In the genomic region with DNA sequence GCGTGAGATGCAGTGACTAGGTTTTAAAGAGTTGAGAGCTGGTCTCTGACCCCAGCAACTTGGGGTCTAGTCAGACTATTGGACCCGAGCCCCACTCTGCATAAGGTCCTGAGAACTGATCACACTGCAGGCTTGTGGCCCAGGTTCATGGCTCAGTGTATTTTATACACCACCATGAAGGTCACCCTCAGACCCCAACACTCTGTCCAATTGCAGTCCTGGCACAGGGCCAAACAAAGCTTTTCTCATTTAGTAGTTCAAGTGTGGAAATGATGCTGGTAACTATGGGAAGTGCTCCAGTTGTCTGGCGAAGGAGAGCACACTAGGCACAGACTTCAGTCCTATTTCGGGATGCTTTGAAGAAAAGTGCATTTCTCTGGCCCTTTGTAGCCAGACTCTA, we compare ENCODE assay signal across 14 mouse cellular contexts.
A peak's percentile ranks its signal among the peaks of the same experiment; 100 is the strongest.
DNase-seq lines count a peak whose midpoint lies in the region; ATAC-seq lines count a peak whose summit lies in the region.
"Had no signal": no experiment of that assay in that cellular context is flagged by ENCODE, and none has a peak within 500 bp of the region (broad histone marks: within the 10 kb centered on the region; RNA-seq: fewer than 3 reads in every experiment).

No protein-coding gene starts in this region.

- H3K4me2 ChIP-seq in intestine, embryonic 14.5 days (ENCODE audit: low read length) = no peak overlapping the region
- H3K4me2 ChIP-seq in intestine, embryonic 15.5 days (replicated peaks) = no peak overlapping the region
- H3K4me2 ChIP-seq in midbrain, embryonic 16.5 days (ENCODE audit: low read length) = no peak overlapping the region
- H3K4me2 ChIP-seq: embryonic facial prominence, embryonic 15.5 days; limb, embryonic 12.5 days had no signal

- no peaks in the 10 kb centered on the region for H3K9me3 ChIP-seq in heart, embryonic 10.5 days
- H3K9me3 ChIP-seq in intestine, embryonic 14.5 days (ENCODE audit: control insufficient read depth, low read length) = no peaks in the 10 kb centered on the region
- no peaks in the 10 kb centered on the region for H3K9me3 ChIP-seq in intestine, embryonic 15.5 days
- H3K9me3 ChIP-seq in midbrain, embryonic 16.5 days (replicated peaks; ENCODE audit: control insufficient read depth, low read length, poor library complexity, severe bottlenecking) = no peaks in the 10 kb centered on the region
- no peaks in the 10 kb centered on the region for H3K9me3 ChIP-seq in midbrain, embryonic 10.5 days (replicated peaks)
- H3K9me3 ChIP-seq: embryonic facial prominence, embryonic 15.5 days; limb, embryonic 12.5 days had no signal

- no peaks in the 10 kb centered on the region for H3K36me3 ChIP-seq in heart, embryonic 10.5 days
- H3K36me3 ChIP-seq in intestine, embryonic 14.5 days (ENCODE audit: control insufficient read depth, insufficient read depth, low read length) = no peaks in the 10 kb centered on the region
- H3K36me3 ChIP-seq in intestine, embryonic 15.5 days = no peaks in the 10 kb centered on the region
- no peaks in the 10 kb centered on the region for H3K36me3 ChIP-seq in midbrain, embryonic 16.5 days (ENCODE audit: control insufficient read depth, insufficient read depth, low read length)
- H3K36me3 ChIP-seq in midbrain, embryonic 10.5 days = no peaks in the 10 kb centered on the region
- H3K36me3 ChIP-seq: embryonic facial prominence, embryonic 15.5 days; limb, embryonic 12.5 days had no signal

- 0 out of 2 replicates have a peak overlapping the region, but pooled peaks have one; percentile 4 for H3K27ac ChIP-seq in heart, embryonic 10.5 days
- peak overlapping the region; percentile 51; the same call in 1 of the 2 replicates for H3K27ac ChIP-seq in intestine, embryonic 14.5 days (ENCODE audit: low read depth)
- no peak overlapping the region for H3K27ac ChIP-seq in intestine, embryonic 15.5 days
- H3K27ac ChIP-seq in midbrain, embryonic 16.5 days (ENCODE audit: low read length) = no peak overlapping the region
- H3K27ac ChIP-seq in midbrain, embryonic 10.5 days (replicated peaks) = no peak overlapping the region
- H3K27ac ChIP-seq: embryonic facial prominence, embryonic 15.5 days; limb, embryonic 12.5 days had no signal

- ATAC-seq in intestine, embryonic 14.5 days (replicated peaks; ENCODE audit: low FRiP score, low TSS enrichment, low read depth) = no peak
- no peak for ATAC-seq in intestine, embryonic 15.5 days
- peak; percentile 61; the same call in 1 of the 2 replicates for ATAC-seq in midbrain, embryonic 16.5 days
- ATAC-seq: liver, postnatal 0 days had no signal

- H3K4me1 ChIP-seq in heart, embryonic 10.5 days = peaks cover 14% of the 10 kb centered on the region
- H3K4me1 ChIP-seq in intestine, embryonic 14.5 days (replicated peaks; ENCODE audit: control insufficient read depth, insufficient read depth, low read length) = no peaks in the 10 kb centered on the region; the same call in 1 of the 2 replicates
- no peaks in the 10 kb centered on the region for H3K4me1 ChIP-seq in intestine, embryonic 15.5 days (replicated peaks)
- H3K4me1 ChIP-seq in midbrain, embryonic 16.5 days (ENCODE audit: control insufficient read depth, insufficient read depth, low read length) = no peaks in the 10 kb centered on the region
- no peaks in the 10 kb centered on the region for H3K4me1 ChIP-seq in midbrain, embryonic 10.5 days
- H3K4me1 ChIP-seq: embryonic facial prominence, embryonic 15.5 days had no signal

- 75% methylated on average over 4 of the region's 4 CpGs for WGBS in heart, embryonic 10.5 days
- 85% methylated on average over 4 of the region's 4 CpGs for WGBS in intestine, embryonic 14.5 days
- 83% methylated on average over 4 of the region's 4 CpGs for WGBS in intestine, embryonic 15.5 days
- 77% methylated on average over 4 of the region's 4 CpGs for WGBS in midbrain, embryonic 16.5 days
- 95% methylated on average over 4 of the region's 4 CpGs for WGBS in midbrain, embryonic 10.5 days

- DNase-seq in heart, embryonic 10.5 days (ENCODE audit: low spot score) = no peak
- DNase-seq in heart, adult 11 months = no peak
- peak; percentile 43 for DNase-seq in intestine, embryonic 14.5 days (ENCODE audit: low spot score)
- DNase-seq in midbrain, embryonic 10.5 days (ENCODE audit: low spot score) = no peak
- DNase-seq in heart, postnatal 4 days = peak; percentile 59
- DNase-seq in cerebellum, adult 11-12 months = no peak
- DNase-seq: adrenal gland, postnatal 25 days; layer of hippocampus, postnatal 36 days; liver, postnatal 0 days; thymus, postnatal 25 days had no signal

- H3K9ac ChIP-seq in intestine, embryonic 14.5 days (ENCODE audit: low read length) = no peak overlapping the region
- no peak overlapping the region for H3K9ac ChIP-seq in intestine, embryonic 15.5 days
- no peak overlapping the region for H3K9ac ChIP-seq in midbrain, embryonic 16.5 days (ENCODE audit: low read depth, low read length)
- H3K9ac ChIP-seq: embryonic facial prominence, embryonic 15.5 days; limb, embryonic 12.5 days; liver, postnatal 0 days had no signal

- no peaks in the 10 kb centered on the region for H3K27me3 ChIP-seq in heart, embryonic 10.5 days (ENCODE audit: insufficient read depth, poor library complexity, severe bottlenecking)
- H3K27me3 ChIP-seq in intestine, embryonic 14.5 days (replicated peaks; ENCODE audit: control insufficient read depth, insufficient read depth, low read length) = no peaks in the 10 kb centered on the region
- H3K27me3 ChIP-seq in intestine, embryonic 15.5 days (replicated peaks) = no peaks in the 10 kb centered on the region
- H3K27me3 ChIP-seq in midbrain, embryonic 16.5 days (ENCODE audit: control insufficient read depth, insufficient read depth, low read depth, low read length) = no peaks in the 10 kb centered on the region
- H3K27me3 ChIP-seq in midbrain, embryonic 10.5 days (ENCODE audit: low read depth, poor library complexity, severe bottlenecking) = no peaks in the 10 kb centered on the region
- H3K27me3 ChIP-seq: embryonic facial prominence, embryonic 15.5 days; limb, embryonic 12.5 days had no signal

- no peak overlapping the region for H3K4me3 ChIP-seq in heart, embryonic 10.5 days
- no peak overlapping the region for H3K4me3 ChIP-seq in intestine, embryonic 14.5 days (ENCODE audit: low read depth, low read length)
- no peak overlapping the region for H3K4me3 ChIP-seq in intestine, embryonic 15.5 days (replicated peaks)
- H3K4me3 ChIP-seq in midbrain, embryonic 16.5 days (ENCODE audit: low read depth, low read length) = no peak overlapping the region
- no peak overlapping the region for H3K4me3 ChIP-seq in midbrain, embryonic 10.5 days
- H3K4me3 ChIP-seq: embryonic facial prominence, embryonic 15.5 days; limb, embryonic 12.5 days had no signal

Comparison
In these comparisons a context has a peak if more than half of its experiments do, and no peak if none do; other contexts are left out.
1. DNase-seq: peak in intestine, embryonic 14.5 days (single experiment) and heart, postnatal 4 days (single experiment); none in heart, embryonic 10.5 days (single experiment), heart, adult 11 months (single experiment), midbrain, embryonic 10.5 days (single experiment) and cerebellum, adult 11-12 months (single experiment).
2. H3K27ac ChIP-seq: peak in heart, embryonic 10.5 days (single experiment) and intestine, embryonic 14.5 days (single experiment); none in intestine, embryonic 15.5 days (single experiment), midbrain, embryonic 16.5 days (single experiment) and midbrain, embryonic 10.5 days (single experiment).